Mouse (Mus musculus) thymus, postnatal 36 days (tissue): ENCODE results near the gene Soga1.

Experiments
- DNase-seq, 2 experiments: peaks; one replicate each; pipeline ENCODE4 v3.0.0; 2022; ENCODE audit warnings: mixed read lengths in 2 of 2

Soga1 gene

GRCm38 (mm10) chr2:157078793-157079700, at the start of gene Soga1:
Gene Soga1, minus strand, starts transcription at chr2:157079254.
- peak; percentile 65 to 68 for DNase-seq

- DNase-seq, result no peak
Measured at GRCm38 (mm10) chr2:157128072-157128471, 49.0 kb upstream of the Soga1 start.

- DNase-seq, result no peak
Measured at GRCm38 (mm10) chr2:157127370-157127769, 48.3 kb upstream of the Soga1 start.

- DNase-seq, result no peak
Measured at GRCm38 (mm10) chr2:157125246-157125645, 46.2 kb upstream of the Soga1 start.

- DNase-seq, result peak; percentile 24 to 65
Measured at GRCm38 (mm10) chr2:157121766-157122165, 42.7 kb upstream of the Soga1 start.

GRCm38 (mm10) chr2:157119075-157119474, 40.0 kb upstream of the Soga1 start:
- DNase-seq, result peak; percentile 21 to 35

GRCm38 (mm10) chr2:157118556-157118955, 39.5 kb upstream of the Soga1 start:
- DNase-seq, result no peak

- DNase-seq, result no peak
Measured at GRCm38 (mm10) chr2:157116964-157117363, 37.9 kb upstream of the Soga1 start.

- no peak for DNase-seq
Measured at GRCm38 (mm10) chr2:157108236-157108635, 29.2 kb upstream of the Soga1 start.

- no peak for DNase-seq
Measured at GRCm38 (mm10) chr2:157104454-157104853, 25.4 kb upstream of the Soga1 start.

GRCm38 (mm10) chr2:157102256-157102655, 23.2 kb upstream of the Soga1 start:
- no peak for DNase-seq

GRCm38 (mm10) chr2:157101650-157102049, 22.6 kb upstream of the Soga1 start:
- no peak for DNase-seq

GRCm38 (mm10) chr2:157100319-157100605, 21.2 kb upstream of the Soga1 start:
- DNase-seq, result no peak

GRCm38 (mm10) chr2:157099532-157100318, 20.7 kb upstream of the Soga1 start:
- DNase-seq, result no peak

- DNase-seq, result peak; percentile 33 to 47
Measured at GRCm38 (mm10) chr2:157095005-157095755, 16.1 kb upstream of the Soga1 start.

- no peak for DNase-seq
Measured at GRCm38 (mm10) chr2:157092024-157092423, 13.0 kb upstream of the Soga1 start.

GRCm38 (mm10) chr2:157087536-157088317, 8.7 kb upstream of the Soga1 start:
- no peak for DNase-seq

- DNase-seq, result no peak
Measured at GRCm38 (mm10) chr2:157086796-157087195, 7.7 kb upstream of the Soga1 start, which contains the start of gene Tldc2. Gene Tldc2, plus strand, starts transcription at chr2:157087055.

GRCm38 (mm10) chr2:157084831-157085585, 6.0 kb upstream of the Soga1 start:
- DNase-seq, result no peak

- no peak for DNase-seq
Measured at GRCm38 (mm10) chr2:157081960-157082359, 2.9 kb upstream of the Soga1 start.

GRCm38 (mm10) chr2:157081331-157081730, 2.3 kb upstream of the Soga1 start:
- DNase-seq, result no peak
